In genomic region chr7:3707027-3707426, GRCm38 (mm10) we compare ENCODE assay signal across 8 mouse cellular contexts. TPM values are rescaled to one million over a fixed set of nuclear protein-coding genes. Genes with fewer than 3 reads are reported as not detected.
DNase-seq lines count a peak whose midpoint lies in the region; ATAC-seq and TF ChIP-seq lines count a peak whose summit lies in the region.

No protein-coding gene starts in this region.

- no peaks in the 10 kb centered on the region for H3K27me3 ChIP-seq in heart, embryonic 13.5 days (replicated peaks)
- H3K27me3 ChIP-seq in CH12.LX (replicated peaks), result no peaks in the 10 kb centered on the region
- H3K27me3 ChIP-seq in forebrain, embryonic 12.5 days, result no peaks in the 10 kb centered on the region

- TF ChIP-seq CTCF in CH12.LX (conservative IDR thresholded peaks at IDR 0.05 in 1 of 2, IDR thresholded peaks at IDR 0.05 in 1 of 2; ENCODE audit: low read depth in 2 of 2, low read length in 2 of 2), result no peak

- DNase-seq in heart, postnatal 4 days, result no peak
- DNase-seq in CH12.LX (ENCODE audit: extremely low read depth), result peak; percentile 58
- peak; percentile 52 for DNase-seq in lung, postnatal 25 days (ENCODE audit: low spot score)
- DNase-seq in cerebellum, postnatal 10 days, result no peak
- DNase-seq in left cerebral cortex, postnatal 36 days (ENCODE audit: low spot score in 2 of 2), result no peak
- no peak for DNase-seq in layer of hippocampus, adult 8-10 months (ENCODE audit: low spot score in 2 of 2)

- no peak for TF ChIP-seq RAD21 in CH12.LX (IDR thresholded peaks at IDR 0.05; ENCODE audit: low read depth, low read length)

- dilution Hi-C loops in CH12.LX (cut with MboI; ENCODE audit: extremely low pct_ligation_motif_present, extremely low pct_unique_long_range_greater_than_20kb, low sequenced_read_pairs), result no loop called here

- H3K27ac ChIP-seq in heart, embryonic 13.5 days (replicated peaks), result 0 out of 2 replicates have a peak overlapping the region, but pooled peaks have one; percentile 9
- H3K27ac ChIP-seq in CH12.LX (ENCODE audit: insufficient read depth, low read depth), result peak overlapping the region; percentile 49
- no peak overlapping the region for H3K27ac ChIP-seq in forebrain, embryonic 12.5 days

- ATAC-seq in heart, embryonic 13.5 days (ENCODE audit: extremely low read depth, insufficient number of reproducible peaks, low FRiP score, low TSS enrichment), result no peak
- ATAC-seq in forebrain, embryonic 12.5 days (ENCODE audit: low FRiP score), result no peak

- peaks cover 41% of the 10 kb centered on the region for H3K36me3 ChIP-seq in heart, embryonic 13.5 days
- H3K36me3 ChIP-seq in CH12.LX (replicated peaks in 1 of 2; ENCODE audit: control insufficient read depth in 1 of 2, insufficient read depth in 1 of 2, low read length in 1 of 2), result peaks cover 31 to 36% of the 10 kb centered on the region in 2 experiments
- H3K36me3 ChIP-seq in forebrain, embryonic 12.5 days (replicated peaks), result peaks cover 28% of the 10 kb centered on the region

- TF ChIP-seq POLR2A in CH12.LX (IDR thresholded peaks at IDR 0.05; ENCODE audit: low read depth, low read length), result no peak; the same call in 1 of the 2 replicates

- H3K4me2 ChIP-seq in heart, embryonic 13.5 days, result peak overlapping the region; percentile 78; the same call in 1 of the 2 replicates
- H3K4me2 ChIP-seq in CH12.LX (ENCODE audit: insufficient read depth, low read depth, poor library complexity, severe bottlenecking), result peak overlapping the region; percentile 69
- H3K4me2 ChIP-seq in forebrain, embryonic 12.5 days, result peak overlapping the region; percentile 93; the same call in 1 of the 2 replicates

- 42% methylated on average over 4 of the region's 4 CpGs for WGBS in heart, embryonic 13.5 days
- 69% methylated on average over 4 of the region's 4 CpGs for WGBS in forebrain, embryonic 12.5 days

- in situ Hi-C loops in CH12.LX (cut with MboI; ENCODE audit: low pct_ligation_motif_present, low pct_unique_long_range_greater_than_20kb, low sequenced_read_pairs), result no loop called here

- intact Hi-C loops in left cerebral cortex, postnatal 36 days (cut with DNase I), result no loop called here

- H3K4me1 ChIP-seq in heart, embryonic 13.5 days, result peaks cover 21% of the 10 kb centered on the region
- peaks cover 3 to 36% of the 10 kb centered on the region in 2 experiments for H3K4me1 ChIP-seq in CH12.LX (ENCODE audit: control insufficient read depth in 1 of 2, insufficient read depth in 2 of 2)
- peaks cover 23% of the 10 kb centered on the region for H3K4me1 ChIP-seq in forebrain, embryonic 12.5 days

- H3K9me3 ChIP-seq in heart, embryonic 13.5 days, result no peaks in the 10 kb centered on the region
- H3K9me3 ChIP-seq in CH12.LX (replicated peaks; ENCODE audit: low read length), result no peaks in the 10 kb centered on the region
- H3K9me3 ChIP-seq in forebrain, embryonic 12.5 days, result no peaks in the 10 kb centered on the region

- TF ChIP-seq EP300 in CH12.LX (IDR thresholded peaks at IDR 0.05; ENCODE audit: low read length), result no peak

- peaks cover 30% of the 10 kb centered on the region for H3K79me2 ChIP-seq in CH12.LX (replicated peaks; ENCODE audit: control insufficient read depth, extremely low read depth, insufficient read depth, poor library complexity, severe bottlenecking)

- no peak overlapping the region for H3K4me3 ChIP-seq in heart, embryonic 13.5 days
- H3K4me3 ChIP-seq in CH12.LX (replicated peaks in 1 of 3; ENCODE audit: low read depth in 2 of 3, low read length in 2 of 3, poor library complexity in 1 of 3), result peak overlapping the region in 1 of 3 experiments; percentile 86
- no peak overlapping the region for H3K4me3 ChIP-seq in forebrain, embryonic 12.5 days (replicated peaks)

- H3K9ac ChIP-seq in heart, embryonic 13.5 days, result no peak overlapping the region
- peak overlapping the region; percentile 89; the same call in 1 of the 2 replicates for H3K9ac ChIP-seq in CH12.LX (ENCODE audit: insufficient read depth, low read depth)
- H3K9ac ChIP-seq in forebrain, embryonic 12.5 days, result no peak overlapping the region

TF ChIP-seq in CH12.LX, 34 proteins besides CTCF, POLR2A, EP300 and RAD21:
- TF ChIP-seq KAT2A (IDR thresholded peaks at IDR 0.05; ENCODE audit: insufficient replicate concordance, low read length), result no peak
- no peak for TF ChIP-seq MEF2A (IDR thresholded peaks at IDR 0.05; ENCODE audit: borderline replicate concordance, low read depth, low read length)
- TF ChIP-seq NELFE (IDR thresholded peaks at IDR 0.05; ENCODE audit: low read depth, low read length), result no peak
- TF ChIP-seq NRF1 (IDR thresholded peaks at IDR 0.05; ENCODE audit: low read depth, low read length), result no peak
- TF ChIP-seq GABPA (IDR thresholded peaks at IDR 0.05; ENCODE audit: insufficient replicate concordance, low read depth, low read length), result no peak

RNA-seq across cellular contexts. Expression of gene Rps9, which starts 3.2 kb away (rescaled TPM):
- polyA plus RNA-seq in heart, embryonic 13.5 days (2015; fragmentation: Nextera tagmentation; extraction: Ambion mirVana), result 844 and 931 TPM in 2 replicates
- 100 to 1,000 TPM; 875 to 920 TPM for total RNA-seq in heart, postnatal 4 days (2021)
- 3,983 and 4,060 TPM in 2 replicates for total RNA-seq in CH12.LX (2012; rRNA removed)
- total RNA-seq in CH12.LX (2014; rRNA removed), result 5,460 and 5,555 TPM in 2 replicates
- 2,959 and 3,329 TPM in 2 replicates for polyA plus RNA-seq in CH12.LX (2012; ENCODE audit: insufficient read length, low read depth)
- polyA plus RNA-seq in forebrain, embryonic 12.5 days (2016; fragmentation: Nextera tagmentation; extraction: Ambion mirVana), result 1,127 and 1,163 TPM in 2 replicates
- 100 to 1,000 TPM; 312 to 356 TPM for total RNA-seq in left cerebral cortex, postnatal 36 days (2021)
- total RNA-seq in layer of hippocampus, adult 8-10 months (2022), result 100 to 1,000 TPM; 307 to 490 (median 402) TPM

RNA-seq across cellular contexts. Expression of gene Pirb, which starts 13.2 kb away (rescaled TPM):
- 0.27 and 0.32 TPM in 2 replicates for polyA plus RNA-seq in heart, embryonic 13.5 days (2015; fragmentation: Nextera tagmentation; extraction: Ambion mirVana)
- under 1 TPM; 0.43 to 0.64 TPM for total RNA-seq in heart, postnatal 4 days (2021)
- total RNA-seq in CH12.LX (2012; rRNA removed) (1.7 and 2.8 TPM in 2 replicates), CH12.LX (2014; rRNA removed) (4.2 and 5.0 TPM in 2 replicates)
- 9.0 and 10.7 TPM in 2 replicates for polyA plus RNA-seq in CH12.LX (2012; ENCODE audit: insufficient read length, low read depth)
- polyA plus RNA-seq in forebrain, embryonic 12.5 days (2016; fragmentation: Nextera tagmentation; extraction: Ambion mirVana), result 0.10 and 0.23 TPM in 2 replicates
- under 1 TPM; 0.23 to 0.32 TPM for total RNA-seq in left cerebral cortex, postnatal 36 days (2021)
- under 1 TPM in 3 of 4 experiments, not detected in 1; 0.14 to 0.54 (median 0.52) TPM for total RNA-seq in layer of hippocampus, adult 8-10 months (2022)

RNA-seq across cellular contexts. Expression of gene Mboat7, which starts 13.7 kb away (rescaled TPM):
- polyA plus RNA-seq in heart, embryonic 13.5 days (2015; fragmentation: Nextera tagmentation; extraction: Ambion mirVana), result 35.5 and 40.7 TPM in 2 replicates
- total RNA-seq in heart, postnatal 4 days (2021), result 10 to 100 TPM; 29.7 to 32.3 TPM
- 21.7 and 22.3 TPM in 2 replicates for total RNA-seq in CH12.LX (2012; rRNA removed)
- 18.4 and 19.4 TPM in 2 replicates for total RNA-seq in CH12.LX (2014; rRNA removed)
- polyA plus RNA-seq in CH12.LX (2012; ENCODE audit: insufficient read length, low read depth), result 36.4 and 41.2 TPM in 2 replicates
- polyA plus RNA-seq in forebrain, embryonic 12.5 days (2016; fragmentation: Nextera tagmentation; extraction: Ambion mirVana), result 39.5 and 40.8 TPM in 2 replicates
- total RNA-seq in left cerebral cortex, postnatal 36 days (2021), result 100 to 1,000 TPM; 208 to 211 TPM
- 100 to 1,000 TPM; 171 to 178 (median 173) TPM for total RNA-seq in layer of hippocampus, adult 8-10 months (2022)

RNA-seq across cellular contexts. Expression of gene Tsen34, which starts 14.4 kb away (rescaled TPM):
- polyA plus RNA-seq in heart, embryonic 13.5 days (2015; fragmentation: Nextera tagmentation; extraction: Ambion mirVana), result 194 and 226 TPM in 2 replicates
- total RNA-seq in heart, postnatal 4 days (2021), result 100 to 1,000 TPM; 127 to 133 TPM
- total RNA-seq in CH12.LX (2012; rRNA removed) (39.0 and 40.2 TPM in 2 replicates), CH12.LX (2014; rRNA removed) (26.9 and 34.8 TPM in 2 replicates)
- polyA plus RNA-seq in CH12.LX (2012; ENCODE audit: insufficient read length, low read depth), result 23.1 and 24.3 TPM in 2 replicates
- 204 and 215 TPM in 2 replicates for polyA plus RNA-seq in forebrain, embryonic 12.5 days (2016; fragmentation: Nextera tagmentation; extraction: Ambion mirVana)
- 10 to 100 TPM; 77.3 to 80.0 TPM for total RNA-seq in left cerebral cortex, postnatal 36 days (2021)
- total RNA-seq in layer of hippocampus, adult 8-10 months (2022), result 10 to 100 TPM; 81.0 to 88.0 (median 82.8) TPM

RNA-seq across cellular contexts. Expression of gene Tmc4, which starts 29.7 kb away (rescaled TPM):
- polyA plus RNA-seq in heart, embryonic 13.5 days (2015; fragmentation: Nextera tagmentation; extraction: Ambion mirVana), result 4.0 and 4.6 TPM in 2 replicates
- total RNA-seq in heart, postnatal 4 days (2021), result 1 to 10 TPM; 2.2 to 2.4 TPM
- total RNA-seq in CH12.LX (2012; rRNA removed) (1.8 and 1.9 TPM in 2 replicates), CH12.LX (2014; rRNA removed) (0.56 and 1.9 TPM in 2 replicates)
- polyA plus RNA-seq in CH12.LX (2012; ENCODE audit: insufficient read length, low read depth), result 4.0 and 4.6 TPM in 2 replicates
- 2.9 and 3.1 TPM in 2 replicates for polyA plus RNA-seq in forebrain, embryonic 12.5 days (2016; fragmentation: Nextera tagmentation; extraction: Ambion mirVana)
- 10 to 100 TPM in 1 of 2 experiments, 1 to 10 TPM in 1; 2.4 to 11.0 TPM for total RNA-seq in left cerebral cortex, postnatal 36 days (2021)
- total RNA-seq in layer of hippocampus, adult 8-10 months (2022), result 10 to 100 TPM in 2 of 4 experiments, 1 to 10 TPM in 2; 6.2 to 12.1 (median 8.8) TPM

Comparison
In these comparisons a context has a peak if more than half of its experiments do, and no peak if none do; other contexts are left out.
1. DNase-seq: peak in CH12.LX (single experiment) and lung, postnatal 25 days (single experiment); none in heart, postnatal 4 days (single experiment), cerebellum, postnatal 10 days (0 of 2), left cerebral cortex, postnatal 36 days (0 of 2) and layer of hippocampus, adult 8-10 months (0 of 2).
2. RNA of gene Rps9, which starts 3.2 kb away (total RNA-seq): 3,983 to 5,555 TPM in CH12.LX; 875 to 920 TPM in heart, postnatal 4 days, 307 to 490 TPM in layer of hippocampus, adult 8-10 months and 312 to 356 TPM in left cerebral cortex, postnatal 36 days; every median in the first group is over 4 times any median in the second.
3. RNA of gene Mboat7, which starts 13.7 kb away (total RNA-seq): 208 to 211 TPM in left cerebral cortex, postnatal 36 days and 171 to 178 TPM in layer of hippocampus, adult 8-10 months; 29.7 to 32.3 TPM in heart, postnatal 4 days and 18.4 to 22.3 TPM in CH12.LX; every median in the first group is over 4 times any median in the second.
4. Peak in every context shown above with its lines, with median percentiles within 50 percentile points of each other: H3K4me2 ChIP-seq.